Mouse (Mus musculus) ovary, postnatal 36 days (tissue): ENCODE measurements around the gene Slc5a2.

ENCODE experiments used
- DNase-seq: peaks from one replicate; pipeline ENCODE4 v3.0.0; 2022; ENCODE audit warnings: low spot score, mixed read lengths

Gene Slc5a2

GRCm38 (mm10) chr7:128251946-128252345 lies 13.5 kb upstream of the Slc5a2 start:
- DNase-seq = no peak

GRCm38 (mm10) chr7:128252609-128253008 lies 12.8 kb upstream of the Slc5a2 start:
- peak; percentile 52 for DNase-seq

GRCm38 (mm10) chr7:128254978-128255377 lies 10.5 kb upstream of the Slc5a2 start:
- DNase-seq = no peak

- DNase-seq = no peak
Observed at GRCm38 (mm10) chr7:128255757-128256156, 9.7 kb upstream of the Slc5a2 start.

GRCm38 (mm10) chr7:128256783-128257334 lies 8.6 kb upstream of the Slc5a2 start:
- peak; percentile 82 for DNase-seq

GRCm38 (mm10) chr7:128266056-128266455 lies 599 bp downstream of the Slc5a2 start:
- DNase-seq = no peak

GRCm38 (mm10) chr7:128267391-128267790 lies 1.9 kb downstream of the Slc5a2 start:
- no peak for DNase-seq

- no peak for DNase-seq
Observed at GRCm38 (mm10) chr7:128267813-128268212, 2.4 kb downstream of the Slc5a2 start.

- no peak for DNase-seq
Observed at GRCm38 (mm10) chr7:128270431-128270850, 5.0 kb downstream of the Slc5a2 start.

- DNase-seq = no peak
Observed at GRCm38 (mm10) chr7:128271496-128271895, 6.0 kb downstream of the Slc5a2 start.

- no peak for DNase-seq
Observed at GRCm38 (mm10) chr7:128276051-128276450, 10.6 kb downstream of the Slc5a2 start.

- no peak for DNase-seq
Observed at GRCm38 (mm10) chr7:128279750-128280149, 14.3 kb downstream of the Slc5a2 start.

- DNase-seq = no peak
Observed at GRCm38 (mm10) chr7:128281765-128282164, 16.3 kb downstream of the Slc5a2 start.

- DNase-seq = no peak
Observed at GRCm38 (mm10) chr7:128282532-128283244, 17.2 kb downstream of the Slc5a2 start.

GRCm38 (mm10) chr7:128284047-128284446 lies 18.6 kb downstream of the Slc5a2 start:
- DNase-seq = no peak

GRCm38 (mm10) chr7:128285060-128285459 lies 19.6 kb downstream of the Slc5a2 start:
- DNase-seq = no peak

- no peak for DNase-seq
Observed at GRCm38 (mm10) chr7:128288923-128289544, 23.6 kb downstream of the Slc5a2 start.

GRCm38 (mm10) chr7:128294785-128295184 lies 29.3 kb downstream of the Slc5a2 start:
- no peak for DNase-seq

- no peak for DNase-seq
Observed at GRCm38 (mm10) chr7:128296514-128296913, 31.1 kb downstream of the Slc5a2 start.

- no peak for DNase-seq
Observed at GRCm38 (mm10) chr7:128297291-128297616, 31.8 kb downstream of the Slc5a2 start.

- DNase-seq = peak; percentile 63
Observed at GRCm38 (mm10) chr7:128297617-128298480, 32.4 kb downstream of the Slc5a2 start, which contains the start of gene BC017158. BC017158 (minus strand) TSS chr7:128298170.
